Mouse (Mus musculus): ENCODE results near the gene Cog5. TPM values are rescaled to one million over a fixed set of nuclear protein-coding genes. Genes with fewer than 3 reads are reported as not detected.

Gene Cog5
- polyA plus RNA-seq, 1 experiment from 2014 or later: 34.2 TPM

DNA sequence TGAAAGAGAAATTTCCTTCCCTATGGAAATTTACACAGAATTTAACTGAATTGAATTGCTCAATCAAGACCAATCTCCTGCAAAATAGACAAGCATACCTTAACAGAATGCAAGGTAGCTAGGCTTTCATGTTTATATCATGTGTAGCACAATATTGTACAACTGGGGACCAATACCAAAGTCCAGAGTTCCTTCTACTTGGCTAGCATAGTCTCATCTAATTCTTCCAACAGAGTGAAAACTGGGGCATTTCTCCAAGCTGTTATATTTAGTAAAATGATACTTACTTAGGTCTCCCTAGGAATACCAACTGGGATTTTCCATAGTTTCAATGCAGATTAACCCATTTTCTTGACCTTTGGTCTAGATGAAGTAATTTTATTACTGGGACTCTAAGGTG lies 284.4 kb downstream of the Cog5 start:
- no peak overlapping the region for H3K27ac ChIP-seq (ENCODE audit: poor library complexity, severe bottlenecking)
- no peak overlapping the region for H3K4me2 ChIP-seq
- H3K9ac ChIP-seq: no peak overlapping the region

DNA sequence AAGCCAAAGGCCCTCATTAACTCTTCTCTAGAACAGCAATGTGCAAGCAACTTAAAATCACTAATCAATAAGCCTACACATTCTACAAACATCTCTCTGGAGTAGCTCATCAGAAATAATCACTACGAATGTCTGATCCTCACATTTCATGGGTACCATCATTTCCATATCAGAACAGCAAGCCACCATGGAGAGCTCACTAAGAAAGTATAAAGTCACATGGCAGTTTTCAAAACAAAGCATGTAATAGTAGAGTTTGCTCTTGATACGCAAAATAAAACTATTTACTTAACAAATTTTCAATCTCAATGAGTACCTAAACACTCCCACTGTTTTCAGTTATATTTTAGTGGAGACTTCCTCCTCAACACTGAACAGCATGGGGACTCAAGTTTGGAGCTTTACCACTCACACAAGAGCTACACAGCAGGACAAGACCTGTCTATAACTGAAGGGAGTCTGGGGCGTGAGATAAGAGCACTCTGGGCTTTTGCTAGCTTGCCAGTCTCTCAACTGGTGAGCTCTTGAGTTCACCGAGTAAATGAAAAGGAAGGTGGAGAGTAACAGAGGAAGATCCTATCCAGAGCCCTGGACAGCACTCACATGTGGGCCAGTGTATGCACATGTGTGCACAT lies 288.5 kb downstream of the Cog5 start:
- Histone ChIP-seq H3K4me1 (replicated peaks) (peaks cover 17% of the 10 kb centered on the region), H3K4me3 (no peak overlapping the region), H3K36me3 (peaks cover 43% of the 10 kb centered on the region), H3K9me3 (replicated peaks) (no peaks in the 10 kb centered on the region), H3K27me3 (replicated peaks) (no peaks in the 10 kb centered on the region), H3K27ac (ENCODE audit: poor library complexity, severe bottlenecking) (no peak overlapping the region), H3K9ac (no peak overlapping the region), H3K4me2 (no peak overlapping the region)
- ATAC-seq (ENCODE audit: insufficient number of reproducible peaks, low FRiP score): no peak
- 58% methylated on average over 4 of the region's 4 CpGs for WGBS

More for the DNA sequence above, 284.4 kb downstream of the Cog5 start:
- peaks cover 74% of the 10 kb centered on the region for H3K36me3 ChIP-seq
- ATAC-seq (ENCODE audit: insufficient number of reproducible peaks, low FRiP score): no peak
- H3K4me3 ChIP-seq: no peak overlapping the region
- no peaks in the 10 kb centered on the region for H3K9me3 ChIP-seq (replicated peaks)
- peaks cover 7% of the 10 kb centered on the region for H3K4me1 ChIP-seq (replicated peaks)
- no peaks in the 10 kb centered on the region for H3K27me3 ChIP-seq (replicated peaks)

DNA sequence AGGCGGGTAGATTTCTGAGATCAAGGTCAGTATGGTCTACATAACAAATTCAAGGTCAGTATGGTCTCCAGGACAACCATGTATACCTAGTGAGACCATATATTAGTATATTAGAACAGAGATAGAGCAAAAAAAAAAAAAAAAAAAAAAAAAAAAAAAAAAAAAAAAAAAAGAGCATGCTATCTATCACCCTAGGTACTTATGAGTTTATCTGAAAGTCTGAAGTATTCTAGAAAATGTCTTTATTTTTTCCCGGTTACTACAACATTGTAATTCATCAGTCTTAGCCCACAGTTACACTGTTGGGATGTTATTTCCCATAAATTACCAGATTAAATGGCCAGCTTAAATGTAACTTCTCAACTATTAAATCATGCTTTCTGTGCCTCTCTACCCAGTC lies 289.7 kb downstream of the Cog5 start:
- Histone ChIP-seq H3K27ac (ENCODE audit: poor library complexity, severe bottlenecking) (no peak overlapping the region), H3K27me3 (replicated peaks) (no peaks in the 10 kb centered on the region), H3K9ac (no peak overlapping the region), H3K36me3 (peaks cover 31% of the 10 kb centered on the region), H3K9me3 (replicated peaks) (no peaks in the 10 kb centered on the region), H3K4me2 (no peak overlapping the region), H3K4me1 (replicated peaks) (peaks cover 17% of the 10 kb centered on the region), H3K4me3 (no peak overlapping the region)
- ATAC-seq (ENCODE audit: insufficient number of reproducible peaks, low FRiP score): no peak
- WGBS: 91% methylated on average over 2 of the region's 2 CpGs

DNA sequence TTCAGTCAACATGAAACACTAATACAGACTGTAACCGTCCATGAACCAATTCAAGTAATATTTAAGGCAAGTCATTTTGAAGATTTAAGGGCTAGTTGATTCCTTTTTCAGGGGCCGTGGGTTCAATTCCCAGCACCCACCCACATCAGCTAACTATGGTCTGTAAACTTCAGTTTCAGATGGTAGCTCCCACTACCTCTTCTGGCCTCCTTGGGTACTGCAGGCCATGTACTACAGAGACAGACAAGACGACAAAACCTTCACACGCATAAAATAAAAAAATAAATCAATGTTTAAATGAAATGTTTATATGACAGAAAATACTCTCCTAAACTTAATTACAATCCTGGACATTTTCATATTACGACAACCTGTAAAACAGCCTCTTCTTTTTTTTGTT lies 292.8 kb downstream of the Cog5 start:
- H3K4me2 ChIP-seq: no peak overlapping the region
- H3K27me3 ChIP-seq (replicated peaks): no peaks in the 10 kb centered on the region
- 94% methylated on average over 5 of the region's 5 CpGs for WGBS
- no peak overlapping the region for H3K27ac ChIP-seq (ENCODE audit: poor library complexity, severe bottlenecking)
- H3K4me1 ChIP-seq (replicated peaks): peaks cover 17% of the 10 kb centered on the region
- H3K9me3 ChIP-seq (replicated peaks): no peaks in the 10 kb centered on the region
- ATAC-seq (ENCODE audit: insufficient number of reproducible peaks, low FRiP score): no peak
- H3K4me3 ChIP-seq: no peak overlapping the region
- no peak overlapping the region for H3K9ac ChIP-seq
- H3K36me3 ChIP-seq: peaks cover 14% of the 10 kb centered on the region

GRCm38 (mm10) chr12:31948101-31949000 lies 293.7 kb downstream of the Cog5 start:
- Histone ChIP-seq H3K4me2 (peak overlapping the region; percentile 66), H3K9me3 (replicated peaks) (no peaks in the 10 kb centered on the region), H3K4me3 (peak overlapping the region; percentile 91), H3K4me1 (replicated peaks) (peaks cover 15% of the 10 kb centered on the region), H3K27ac (ENCODE audit: poor library complexity, severe bottlenecking) (peak overlapping the region; percentile 99), H3K36me3 (peaks cover 6% of the 10 kb centered on the region), H3K9ac (peak overlapping the region; percentile 95; the same call in 1 of the 2 replicates), H3K27me3 (replicated peaks) (no peaks in the 10 kb centered on the region)
- ATAC-seq (ENCODE audit: insufficient number of reproducible peaks, low FRiP score): no peak
- 21% methylated on average over 7 of the region's 7 CpGs for WGBS

DNA sequence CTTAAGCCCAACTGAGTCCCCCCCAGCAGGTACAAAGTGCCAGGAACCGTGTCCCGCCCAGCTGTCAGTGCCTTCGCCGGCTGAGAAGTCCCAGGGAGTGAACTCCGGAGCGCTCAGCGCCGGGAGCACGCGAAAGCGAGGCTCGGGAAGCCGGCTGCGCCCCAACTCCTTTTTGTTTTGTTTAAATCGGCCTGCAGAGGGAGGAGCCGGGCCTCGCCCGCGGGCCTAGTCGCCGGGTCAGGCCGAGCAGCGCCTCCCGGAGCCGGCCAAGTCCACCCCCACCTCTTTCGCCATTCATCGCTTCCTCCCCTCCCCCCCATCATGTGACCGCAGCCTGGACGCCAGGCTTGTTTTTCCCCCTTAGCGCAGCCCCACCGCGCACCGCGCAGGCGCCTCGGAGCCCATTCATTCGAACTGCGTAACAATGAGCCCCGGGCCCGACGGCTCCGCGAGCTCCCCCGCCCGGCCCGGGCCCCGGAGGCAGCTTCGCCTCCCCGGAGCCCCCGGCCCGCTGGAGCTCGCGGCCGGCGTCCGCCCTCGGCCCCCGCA lies 294.6 kb downstream of the Cog5 start:
- H3K4me1 ChIP-seq (replicated peaks): peaks cover 10% of the 10 kb centered on the region; the same call in 1 of the 2 replicates
- no peaks in the 10 kb centered on the region for H3K36me3 ChIP-seq
- WGBS: under 1% methylated on average over 55 of the region's 58 CpGs
- H3K27me3 ChIP-seq (replicated peaks): no peaks in the 10 kb centered on the region
- H3K9ac ChIP-seq: peak overlapping the region; percentile 95
- no peaks in the 10 kb centered on the region for H3K9me3 ChIP-seq (replicated peaks)
- peak overlapping the region; percentile 66 for H3K4me2 ChIP-seq
- peak overlapping the region; percentile 99 for H3K27ac ChIP-seq (ENCODE audit: poor library complexity, severe bottlenecking)
- peak; percentile 86 for ATAC-seq (ENCODE audit: insufficient number of reproducible peaks, low FRiP score)
- peak overlapping the region; percentile 91 for H3K4me3 ChIP-seq

- H3K9me3 ChIP-seq (replicated peaks): no peaks in the 10 kb centered on the region
- peak within 1 kb of the TSS; percentile 95 for H3K9ac ChIP-seq
- no peaks in the 10 kb centered on the region for H3K36me3 ChIP-seq
- ATAC-seq (ENCODE audit: insufficient number of reproducible peaks, low FRiP score): peak; percentile 95
- H3K4me2 ChIP-seq: peak within 1 kb of the TSS; percentile 70
- H3K4me3 ChIP-seq: peak within 1 kb of the TSS; percentile 91
- no peaks in the 10 kb centered on the region for H3K27me3 ChIP-seq (replicated peaks)
- H3K4me1 ChIP-seq (replicated peaks): peaks cover 10% of the 10 kb centered on the region; the same call in 1 of the 2 replicates
- WGBS: under 1% methylated on average over 68 of the region's 71 CpGs
- peak within 1 kb of the TSS; percentile 99 for H3K27ac ChIP-seq (ENCODE audit: poor library complexity, severe bottlenecking)
Observed at GRCm38 (mm10) chr12:31949759-31950658, 295.3 kb downstream of the Cog5 start, which contains the start of gene Hbp1. Hbp1 (minus strand) TSS chr12:31950535.

- Histone ChIP-seq H3K4me3 (peak overlapping the region; percentile 48), H3K9me3 (replicated peaks) (no peaks in the 10 kb centered on the region), H3K4me2 (peak overlapping the region; percentile 70), H3K4me1 (replicated peaks) (peaks cover 10% of the 10 kb centered on the region; the same call in 1 of the 2 replicates), H3K27ac (ENCODE audit: poor library complexity, severe bottlenecking) (peak overlapping the region; percentile 86), H3K36me3 (no peaks in the 10 kb centered on the region), H3K27me3 (replicated peaks) (no peaks in the 10 kb centered on the region), H3K9ac (peak overlapping the region; percentile 25)
- ATAC-seq (ENCODE audit: insufficient number of reproducible peaks, low FRiP score): no peak
- whole genome bisulfite sequencing: 5% methylated on average over 9 of the region's 9 CpGs
Observed at GRCm38 (mm10) chr12:31950659-31951031, 296.0 kb downstream of the Cog5 start.

DNA sequence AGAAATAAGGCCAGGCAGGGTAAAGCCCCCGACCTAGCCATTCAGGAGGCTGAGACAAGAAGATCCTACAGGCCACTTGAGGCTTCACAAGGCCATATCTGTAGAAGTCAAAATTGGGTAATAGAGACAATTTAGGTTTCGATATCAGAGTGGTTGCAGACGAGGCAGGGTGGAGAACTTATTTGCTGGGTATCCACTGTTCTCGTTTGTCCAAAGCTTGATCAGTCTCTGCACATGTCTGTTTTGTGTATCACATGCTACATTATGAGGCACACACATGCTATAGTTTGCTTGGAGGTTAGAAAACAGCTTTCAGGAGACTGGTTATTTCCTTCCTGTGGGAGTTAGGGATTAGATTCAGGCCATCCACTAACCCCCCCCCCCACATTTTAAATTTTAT lies 301.2 kb downstream of the Cog5 start:
- H3K27ac ChIP-seq (ENCODE audit: poor library complexity, severe bottlenecking): no peak overlapping the region
- no peak overlapping the region for H3K4me3 ChIP-seq
- H3K9me3 ChIP-seq (replicated peaks): no peaks in the 10 kb centered on the region
- H3K4me2 ChIP-seq: no peak overlapping the region
- H3K36me3 ChIP-seq: no peaks in the 10 kb centered on the region
- H3K27me3 ChIP-seq (replicated peaks): no peaks in the 10 kb centered on the region
- H3K9ac ChIP-seq: no peak overlapping the region
- no peaks in the 10 kb centered on the region for H3K4me1 ChIP-seq (replicated peaks)
- 81% methylated on average over 4 of the region's 4 CpGs for WGBS
- ATAC-seq (ENCODE audit: insufficient number of reproducible peaks, low FRiP score): no peak

GRCm38 (mm10) chr12:31964074-31964473 lies 309.4 kb downstream of the Cog5 start:
- 85% methylated on average over 6 of the region's 6 CpGs for WGBS
- no peak overlapping the region for H3K4me3 ChIP-seq
- no peaks in the 10 kb centered on the region for H3K27me3 ChIP-seq (replicated peaks)
- H3K9me3 ChIP-seq (replicated peaks): no peaks in the 10 kb centered on the region
- H3K27ac ChIP-seq (ENCODE audit: poor library complexity, severe bottlenecking): no peak overlapping the region
- H3K4me1 ChIP-seq (replicated peaks): peaks cover 5% of the 10 kb centered on the region
- H3K36me3 ChIP-seq: no peaks in the 10 kb centered on the region
- no peak overlapping the region for H3K9ac ChIP-seq
- ATAC-seq (ENCODE audit: insufficient number of reproducible peaks, low FRiP score): no peak
- H3K4me2 ChIP-seq: no peak overlapping the region
